Mouse (Mus musculus) gastrocnemius, adult 2 months (tissue): ENCODE results near the gene Psmd12. TPM values are rescaled to one million over a fixed set of nuclear protein-coding genes. Genes with fewer than 3 reads are reported as not detected.

Experiments used
- DNase-seq: peaks from one replicate; pipeline ENCODE4 v3.0.0; 2022
- H3K27ac ChIP-seq: fragments of 200-600 bp; 2 replicates; pipeline ENCODE4 v1.8.1; 2022; ENCODE audit warnings: mild to moderate bottlenecking
- H3K4me3 ChIP-seq: fragments of 200-600 bp; 2 replicates; pipeline ENCODE4 v1.8.1; 2022; ENCODE audit warnings: mild to moderate bottlenecking, moderate library complexity
- CTCF ChIP-seq: fragments of 200-600 bp; IDR thresholded peaks from 2 replicates; pipeline ENCODE4 v1.8.1; 2022; ENCODE audit warnings: antibody characterized with exemption, mild to moderate bottlenecking, moderate library complexity
- intact Hi-C: fragments of 180-260 bp; cut with DNase I; formaldehyde crosslinking; loops from one replicate; pipeline ENCODE4 v1.15.1; 2025
- long read RNA-seq, 2 experiments: library from polyadenylated mRNA; stranded (forward); transcript quantifications; one replicate each; pipeline ENCODE4 v2.0.0; 2021
- total RNA-seq, 2 experiments: library from RNA; stranded (reverse); gene quantifications; 2 replicates each; pipeline ENCODE4 v1.2.3; 2021

Psmd12 gene
- total RNA-seq, result 100 to 1,000 TPM; 105 to 106 TPM
- long read RNA-seq, experiment 1, transcript Psmd12-201 (11 exons, 1,904 nt), result major isoform, 255 of 263 reads
- long read RNA-seq, experiment 1, partial matches to known transcripts, result 3 of 263 reads
- long read RNA-seq, experiment 1, other reads (novel, unspliced or antisense), result 3 of 263 reads
- long read RNA-seq, experiment 2, transcript Psmd12-201 (11 exons, 1,904 nt), result major isoform, 293 of 301 reads
- long read RNA-seq, experiment 2, partial matches to known transcripts, result 7 of 301 reads
- long read RNA-seq, experiment 2, other reads (novel, unspliced or antisense), result 1 of 301 reads

DNA sequence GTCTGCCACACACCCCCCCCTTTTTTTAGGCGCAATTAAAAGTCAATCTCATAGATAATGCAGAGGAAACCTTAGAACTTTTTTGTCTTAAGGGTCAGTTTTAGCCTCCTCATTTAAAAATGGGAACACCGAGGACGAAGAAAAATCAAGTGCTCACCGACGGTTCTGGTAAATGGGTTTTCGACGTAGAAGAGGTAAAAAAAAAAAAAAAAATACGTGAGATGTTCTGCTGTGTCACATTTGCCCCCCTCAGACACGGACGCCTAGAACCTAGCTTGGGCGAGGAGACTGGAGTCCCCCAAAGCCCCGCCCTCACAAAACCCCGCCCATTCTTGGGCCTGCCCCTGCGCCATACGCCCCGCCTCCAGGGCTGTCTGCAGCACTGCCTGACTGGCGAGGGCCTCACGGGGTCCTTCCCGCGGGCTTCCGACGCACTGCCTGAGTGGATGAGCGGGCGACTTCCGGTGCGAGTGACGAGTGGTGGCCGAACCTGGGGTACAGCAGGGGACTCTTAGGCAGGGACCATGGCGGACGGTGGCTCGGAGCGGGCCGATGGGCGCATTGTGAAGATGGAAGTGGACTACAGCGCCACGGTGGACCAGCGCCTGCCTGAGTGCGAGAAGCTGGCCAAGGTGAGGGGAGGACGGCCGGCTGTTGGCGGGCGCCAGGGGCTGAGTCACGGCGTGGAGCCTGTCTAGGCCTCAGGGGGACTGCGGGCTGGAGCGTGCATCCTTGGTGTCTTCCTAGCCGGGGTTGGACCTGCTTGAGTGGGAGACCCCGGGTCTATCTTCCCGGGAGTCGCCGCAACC lies at the start of gene Psmd12:
TSS of gene Psmd12 (plus strand) at position 432 of the 809 bp plus-strand sequence.
- peak within 1 kb of the TSS; percentile 99 for H3K27ac ChIP-seq
- DNase-seq, result peak; percentile 98
- intact Hi-C loops, result no loop called here
- TF ChIP-seq CTCF, result no peak
- H3K4me3 ChIP-seq, result peak within 1 kb of the TSS; percentile 97

- Histone ChIP-seq H3K27ac (no peak overlapping the region), H3K4me3 (no peak overlapping the region)
- TF ChIP-seq CTCF, result no peak
- intact Hi-C loops, result no loop called here
- no peak for DNase-seq
Measured at GRCm38 (mm10) chr11:107431197-107431965, 47.9 kb upstream of the Psmd12 start.

GRCm38 (mm10) chr11:107435776-107436449 lies 43.4 kb upstream of the Psmd12 start:
- no peak for DNase-seq
- no peak for TF ChIP-seq CTCF
- Histone ChIP-seq H3K4me3 (no peak overlapping the region), H3K27ac (no peak overlapping the region)
- intact Hi-C loops, result no loop called here

DNA sequence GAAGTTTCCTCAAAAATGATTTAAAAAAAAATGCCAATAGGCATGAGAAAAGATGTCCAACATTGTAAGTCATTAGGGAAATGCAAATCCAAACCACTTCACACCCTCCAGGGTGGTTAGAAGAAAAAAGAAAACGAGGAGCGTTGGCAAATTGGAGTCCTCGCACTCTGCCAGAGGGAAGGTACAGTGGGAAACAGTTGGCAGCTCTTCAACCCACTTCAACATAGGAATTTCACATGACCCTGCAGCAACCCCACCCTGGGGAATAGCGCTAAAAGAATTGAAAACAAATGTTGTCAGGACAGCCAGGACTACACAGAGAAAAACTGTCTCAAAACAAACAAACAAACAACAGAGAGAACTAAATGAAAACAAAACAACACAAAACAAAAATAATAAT lies 41.6 kb upstream of the Psmd12 start:
- no peak overlapping the region for H3K4me3 ChIP-seq
- intact Hi-C loops, result no loop called here
- TF ChIP-seq CTCF, result no peak
- DNase-seq, result no peak
- H3K27ac ChIP-seq, result peak overlapping the region; percentile 40; the same call in 1 of the 2 replicates

- Histone ChIP-seq H3K27ac (peak overlapping the region; percentile 40), H3K4me3 (no peak overlapping the region)
- intact Hi-C loops, result no loop called here
- no peak; the same call in 1 of the 2 replicates for TF ChIP-seq CTCF
- DNase-seq, result no peak
Measured at GRCm38 (mm10) chr11:107438140-107438539, 41.1 kb upstream of the Psmd12 start.

DNA sequence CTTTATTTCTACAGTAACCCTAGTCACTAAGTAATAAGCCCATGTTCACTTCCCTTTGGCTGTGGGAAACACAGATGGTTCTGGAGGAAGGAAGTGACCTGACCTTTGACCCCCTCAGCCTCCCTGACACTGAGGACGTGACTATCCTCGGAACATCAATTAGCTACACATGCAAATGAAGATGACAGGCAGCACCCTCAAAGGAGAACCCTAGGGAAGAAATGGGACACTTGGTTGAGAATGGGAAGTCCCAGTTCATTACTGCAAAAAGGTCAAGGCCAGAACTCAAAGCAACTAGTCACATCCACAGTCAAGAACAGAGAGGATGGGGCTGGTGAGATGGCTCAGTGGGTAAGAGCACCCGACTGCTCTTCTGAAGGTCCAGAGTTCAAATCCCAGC lies 38.2 kb upstream of the Psmd12 start:
- Histone ChIP-seq H3K4me3 (no peak overlapping the region), H3K27ac (no peak overlapping the region)
- DNase-seq, result no peak
- no peak for TF ChIP-seq CTCF
- intact Hi-C loops, result no loop called here

DNA sequence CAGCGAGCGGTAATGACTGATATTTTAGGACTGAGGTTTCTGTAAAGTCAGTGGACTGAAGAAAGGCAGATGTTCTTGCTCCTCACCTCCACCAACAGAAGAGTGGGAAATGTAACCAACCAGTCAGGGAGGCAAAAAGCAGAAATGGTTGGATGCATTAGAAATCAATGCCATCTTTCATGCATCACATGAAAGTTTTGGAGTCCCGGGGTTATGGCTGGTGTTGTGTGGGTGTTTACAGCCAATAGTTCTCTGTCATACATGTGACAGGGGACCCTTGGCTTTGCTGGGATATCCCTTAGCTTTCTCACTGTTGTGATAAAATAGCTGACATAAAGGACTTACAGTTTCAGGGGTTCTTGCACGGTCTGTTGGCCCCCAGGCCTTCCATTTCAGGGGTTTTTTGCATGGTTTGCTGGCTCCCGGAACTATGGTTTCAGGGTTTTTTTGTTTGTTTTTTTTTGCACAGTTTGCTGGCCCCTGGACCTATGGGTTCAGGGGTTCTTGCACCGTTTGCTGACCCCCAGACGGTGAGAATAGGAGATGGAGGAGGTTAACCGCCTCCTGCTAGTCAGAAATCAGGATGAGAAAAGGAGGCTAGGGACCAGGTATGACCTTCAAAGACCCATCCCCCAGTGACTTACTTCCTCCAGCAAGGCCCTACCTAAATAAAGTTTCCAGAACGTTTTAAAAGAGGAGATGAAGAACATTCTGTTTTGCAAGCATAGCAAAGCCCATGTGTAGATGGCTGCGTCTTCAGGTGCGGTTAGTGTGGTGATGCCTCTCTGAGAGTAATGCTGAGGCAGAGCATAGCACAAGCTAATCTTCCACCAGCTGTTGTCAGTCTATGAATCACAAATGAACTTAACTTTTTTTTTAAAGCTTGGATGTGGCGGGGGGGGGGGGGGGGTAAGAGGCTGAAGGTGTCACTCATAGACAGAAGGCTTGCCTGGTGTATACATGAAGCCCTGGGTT lies 35.9 kb upstream of the Psmd12 start:
- TF ChIP-seq CTCF, result no peak
- no peak for DNase-seq
- Histone ChIP-seq H3K27ac (no peak overlapping the region; the same call in 1 of the 2 replicates), H3K4me3 (no peak overlapping the region)
- intact Hi-C loops, result no loop called here

DNA sequence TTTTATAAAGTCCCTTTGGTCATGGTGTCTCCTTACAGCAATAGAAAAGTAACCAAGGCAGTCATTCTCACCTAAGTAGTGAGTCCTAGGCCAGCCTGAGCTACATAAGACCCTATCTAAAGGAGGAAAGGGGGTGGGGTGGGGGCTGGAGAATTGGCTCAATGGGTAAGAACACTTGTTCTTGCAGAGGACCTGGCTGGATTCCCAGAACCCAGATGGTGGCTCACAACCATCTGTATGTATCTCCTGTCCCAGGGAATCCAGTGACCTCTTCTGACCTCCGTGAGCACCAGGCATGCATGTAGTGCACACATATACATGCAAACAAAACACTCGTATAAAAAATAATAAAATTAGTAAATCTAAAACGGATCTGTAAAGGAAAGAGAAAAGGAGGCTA lies 33.6 kb upstream of the Psmd12 start:
- TF ChIP-seq CTCF, result no peak
- peak overlapping the region; percentile 86 for H3K27ac ChIP-seq
- intact Hi-C loops, result loop anchor here (5.0 kb wide), 1 partner anchor 43 kb away; no protein-coding TSS in a partner anchor
- H3K4me3 ChIP-seq, result no peak overlapping the region
- no peak for DNase-seq

- DNase-seq, result peak; percentile 47
- intact Hi-C loops, result loop anchor here (5.0 kb wide), 1 partner anchor 44 kb away; no protein-coding TSS in a partner anchor
- no peak for TF ChIP-seq CTCF
- Histone ChIP-seq H3K27ac (peak overlapping the region; percentile 86), H3K4me3 (peak overlapping the region; percentile 48)
Measured at GRCm38 (mm10) chr11:107446650-107447049, 32.6 kb upstream of the Psmd12 start.

DNA sequence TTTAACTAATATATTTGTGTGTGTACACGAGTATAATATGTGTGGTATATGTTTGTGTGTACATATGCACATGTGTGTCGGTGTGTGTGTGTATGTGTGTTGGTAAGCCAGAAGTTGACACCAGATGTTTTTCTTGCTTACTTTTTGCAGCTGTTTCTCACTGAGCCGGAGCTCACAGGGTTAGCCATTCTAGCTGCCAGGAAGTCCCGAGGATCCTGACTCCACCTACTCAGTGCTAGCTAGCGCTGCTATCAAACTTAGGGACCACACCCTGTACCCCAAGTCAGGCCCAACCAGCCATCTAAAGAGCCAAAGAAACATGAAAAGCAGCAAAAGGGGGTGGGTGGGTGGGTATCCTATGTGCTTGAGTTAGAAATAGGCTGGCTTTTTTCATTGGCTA lies 31.9 kb upstream of the Psmd12 start:
- Histone ChIP-seq H3K4me3 (peak overlapping the region; percentile 48), H3K27ac (peak overlapping the region; percentile 86)
- peak; percentile 58 for DNase-seq
- intact Hi-C loops, result loop anchor here (5.0 kb wide), 1 partner anchor 45 kb away; no protein-coding TSS in a partner anchor
- TF ChIP-seq CTCF, result no peak

DNA sequence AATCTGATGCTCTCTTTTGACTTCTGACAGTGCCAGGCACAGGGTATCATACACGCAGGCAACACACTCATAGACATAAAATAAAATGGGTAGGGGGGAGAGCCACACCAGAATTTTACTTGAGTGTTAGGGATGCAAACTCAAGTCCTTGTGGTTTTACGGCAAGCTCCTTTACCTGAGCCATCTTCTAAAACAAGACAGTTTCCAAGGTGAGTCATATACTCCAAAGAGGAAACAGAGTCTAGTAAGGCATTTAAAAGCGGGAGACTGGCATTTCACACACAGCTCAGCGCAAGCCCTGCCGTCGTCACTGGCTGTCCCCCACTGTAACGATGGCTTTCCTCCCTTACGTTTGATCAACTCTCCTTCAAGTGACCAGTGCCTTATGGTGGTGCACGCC lies 31.4 kb upstream of the Psmd12 start:
- intact Hi-C loops, result loop anchor here (5.0 kb wide), 1 partner anchor 46 kb away; no protein-coding TSS in a partner anchor
- Histone ChIP-seq H3K4me3 (peak overlapping the region; percentile 48; the same call in 1 of the 2 replicates), H3K27ac (peak overlapping the region; percentile 86)
- no peak for TF ChIP-seq CTCF
- DNase-seq, result no peak
